ENCODE assay signal across 24 mouse cellular contexts in the genomic region with DNA sequence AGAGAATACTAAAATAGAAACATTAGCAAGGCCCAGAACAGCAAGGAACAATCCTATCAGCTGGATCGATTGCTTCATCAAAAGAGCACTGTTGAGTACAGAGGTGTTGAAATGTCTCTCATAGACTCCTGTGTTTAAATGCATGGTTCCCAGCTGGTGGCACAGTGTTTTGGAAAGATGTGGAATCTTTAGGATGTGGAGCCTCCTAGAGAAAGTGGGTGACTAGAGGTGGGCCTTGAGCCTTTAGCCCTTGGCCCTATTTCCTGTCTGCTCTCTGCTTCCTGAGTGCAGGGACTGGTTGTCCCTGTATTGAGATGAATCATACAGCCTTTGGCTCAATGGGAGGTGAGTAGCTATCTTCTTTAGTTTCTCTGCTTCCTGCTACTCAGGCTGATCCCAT.
"Had no signal": no experiment of that assay in that cellular context is flagged by ENCODE, and none has a peak within 500 bp of the region (broad histone marks: within the 10 kb centered on the region; RNA-seq: fewer than 3 reads in every experiment).

No protein-coding gene starts in this region.

- H3K4me1 ChIP-seq: hindbrain, embryonic 10.5 days; hindbrain, embryonic 12.5 days; intestine, embryonic 15.5 days; limb, embryonic 13.5 days; limb, embryonic 15.5 days had no signal

- ATAC-seq: hindbrain, embryonic 16.5 days; inflammation-experienced regulatory T-cells, adult 6 months; intestine, embryonic 15.5 days; intestine, postnatal 0 days had no signal

- H3K4me2 ChIP-seq: heart, embryonic 11.5 days; hindbrain, embryonic 12.5 days; hindbrain, embryonic 14.5 days; intestine, embryonic 15.5 days; limb, embryonic 13.5 days; limb, embryonic 15.5 days had no signal

- H3K36me3 ChIP-seq: hindbrain, embryonic 10.5 days; hindbrain, embryonic 12.5 days; intestine, embryonic 15.5 days; limb, embryonic 13.5 days; limb, embryonic 15.5 days had no signal

- H3K27me3 ChIP-seq: hindbrain, embryonic 12.5 days; intestine, embryonic 15.5 days; limb, embryonic 13.5 days; limb, embryonic 15.5 days had no signal

- H3K4me3 ChIP-seq: gastrocnemius, adult 2 months; hindbrain, embryonic 10.5 days; hindbrain, embryonic 12.5 days; intestine, embryonic 15.5 days; layer of hippocampus, adult 2 months; left cerebral cortex, adult 2 months; limb, embryonic 13.5 days; limb, embryonic 15.5 days had no signal

- H3K9me3 ChIP-seq: hindbrain, embryonic 10.5 days; hindbrain, embryonic 12.5 days; intestine, embryonic 15.5 days; limb, embryonic 13.5 days; limb, embryonic 15.5 days had no signal

- H3K27ac ChIP-seq: gastrocnemius, adult 2 months; hindbrain, embryonic 10.5 days; hindbrain, embryonic 12.5 days; hindbrain, embryonic 14.5 days; intestine, embryonic 15.5 days; layer of hippocampus, adult 2 months; left cerebral cortex, adult 2 months; limb, embryonic 13.5 days; limb, embryonic 15.5 days had no signal

- H3K9ac ChIP-seq: hindbrain, embryonic 12.5 days; hindbrain, embryonic 14.5 days; intestine, embryonic 15.5 days; limb, embryonic 13.5 days; limb, embryonic 15.5 days had no signal

- DNase-seq: gastrocnemius, adult 2 months; gastrocnemius, postnatal 10 days; gastrocnemius, postnatal 25 days; heart, adult 18-20 months; heart, postnatal 10 days; heart, postnatal 4 days; kidney, adult 18-20 months; kidney, adult 8-10 months; kidney, postnatal 10 days; kidney, postnatal 25 days; kidney, postnatal 4 days; left cerebral cortex, postnatal 4 days had no signal
